Mouse (Mus musculus) kidney, postnatal 14 days (tissue): ENCODE measurements at regions not wholly inside any gene's neighbourhood (a gene's known extent, or its start where the extent isn't known, plus 50 kb on each side); places are given as distances from the start of the nearest gene placed in this dataset.
"Not testable (repeated sequence)": the region's sequence is repeated elsewhere in the genome, so short reads cannot be mapped to it uniquely, and the experiment has no call there.

Experiments used
- DNase-seq: peaks from one replicate; pipeline ENCODE4 v3.0.0; 2022; ENCODE audit warnings: mixed read lengths

DNA sequence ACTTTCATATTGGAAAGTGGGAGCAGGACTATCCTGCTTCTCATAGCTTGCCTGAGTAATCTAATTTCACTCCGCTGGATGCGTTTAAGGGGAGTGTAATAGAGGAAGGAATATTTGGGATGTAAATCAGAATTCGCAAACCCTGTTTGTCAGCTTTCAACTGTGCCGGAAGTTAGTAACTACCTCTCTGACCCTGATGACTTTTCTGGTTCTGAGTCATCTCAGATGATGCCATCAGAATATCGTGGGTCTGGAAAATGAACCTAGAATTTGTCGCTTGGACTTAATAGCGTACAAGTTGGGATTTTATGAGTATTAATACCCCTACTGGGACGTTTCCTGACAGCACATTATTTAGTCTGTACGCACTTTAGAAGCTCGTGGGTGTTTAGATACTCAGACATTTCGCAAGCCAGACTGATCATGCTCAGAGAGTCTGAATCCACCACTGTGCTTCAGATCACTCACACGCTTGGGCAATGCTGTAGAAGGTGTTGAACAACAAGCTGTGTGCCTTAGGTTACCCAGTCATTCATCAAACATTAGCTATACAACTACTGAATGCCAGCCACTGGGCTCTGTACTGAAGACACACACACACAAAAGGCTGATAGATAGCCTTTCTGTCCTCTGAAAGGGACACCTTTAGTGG is 131.1 kb downstream of the Phlda1 start:
- no peak for DNase-seq

DNA sequence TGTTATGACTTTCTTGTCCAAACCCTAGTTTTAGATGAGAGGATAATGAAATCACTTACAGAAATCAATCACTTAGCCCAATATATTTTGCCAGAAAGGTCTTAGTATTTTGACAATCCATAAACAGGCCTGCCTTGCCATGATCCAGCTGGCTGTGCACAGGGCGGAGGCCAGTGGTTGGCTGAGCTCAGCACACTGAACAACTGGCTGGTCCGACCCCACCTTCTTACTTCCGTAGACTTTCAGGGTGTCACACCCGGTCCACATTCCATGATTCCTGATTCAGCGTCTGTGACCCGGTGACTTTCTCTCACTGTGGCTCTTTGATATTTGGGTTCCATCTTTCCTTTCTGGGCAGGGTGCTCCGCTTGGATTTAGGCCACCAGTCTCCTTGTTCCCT is 133.8 kb downstream of the Phlda1 start:
- no peak for DNase-seq

DNA sequence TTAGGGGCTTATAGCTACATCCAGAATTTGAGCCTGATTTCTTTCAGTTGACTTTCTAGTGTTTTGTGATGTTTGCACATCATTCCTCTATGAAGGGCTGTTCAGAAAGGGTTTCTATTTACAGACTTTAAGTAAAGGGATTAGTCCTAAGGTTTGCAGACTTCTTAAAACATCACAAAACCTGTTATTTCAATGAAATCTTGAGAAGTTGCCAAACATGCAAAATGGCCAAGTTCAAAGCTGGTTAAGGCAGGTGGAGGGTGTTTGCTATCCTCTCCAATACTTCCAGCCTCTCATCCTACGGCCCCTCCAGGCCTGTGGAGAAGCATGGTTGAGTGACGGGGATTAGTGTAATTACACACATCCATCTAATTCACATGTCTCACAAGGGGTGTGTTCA is 136.6 kb downstream of the Phlda1 start:
- DNase-seq, result no peak

- not testable (repeated sequence) for DNase-seq
These were observed 147.7 kb downstream of the Phlda1 start for GRCm38 (mm10) chr10:111653773-111654172.

DNA sequence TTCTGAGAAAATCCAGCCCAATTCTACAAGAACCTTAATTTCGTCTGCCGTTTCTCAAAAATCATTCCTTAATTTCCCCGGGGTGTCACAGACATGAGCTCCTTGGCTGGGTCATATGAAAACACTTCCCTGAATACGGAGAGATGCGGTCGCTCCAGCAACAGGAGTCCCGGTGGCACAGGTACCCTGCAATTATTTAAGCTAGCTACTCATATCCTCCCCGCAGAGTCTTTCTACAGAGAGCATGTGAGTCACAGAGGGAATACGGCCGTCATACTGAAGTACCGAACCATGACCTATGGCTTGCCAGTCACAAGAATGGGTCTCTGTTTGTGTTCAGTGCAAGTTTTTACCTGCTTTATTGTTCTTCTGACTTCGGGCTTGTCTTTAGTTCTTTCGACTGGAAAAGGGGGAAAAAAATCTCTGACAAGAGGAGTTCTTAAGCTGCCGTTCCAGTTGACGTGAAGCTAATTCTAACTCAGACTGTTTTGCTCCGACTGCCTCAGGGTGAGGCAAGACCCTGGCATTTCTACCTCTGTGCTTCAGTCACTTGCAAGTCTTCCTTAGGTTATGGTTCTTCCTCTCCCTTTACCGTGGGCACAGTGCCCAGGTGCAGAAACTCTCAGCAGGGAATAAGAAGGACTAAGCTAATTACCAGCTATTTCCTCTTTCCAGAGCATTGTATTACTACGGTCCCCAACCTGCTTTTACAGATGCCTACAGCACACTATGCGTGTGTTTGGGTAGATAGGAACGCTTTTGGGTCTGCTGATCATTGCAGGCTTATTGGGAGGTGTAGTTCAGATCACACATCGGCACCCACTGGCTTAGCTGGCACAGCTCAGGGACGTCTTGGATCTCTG is 148.5 kb downstream of the Phlda1 start:
- no peak for DNase-seq

DNA sequence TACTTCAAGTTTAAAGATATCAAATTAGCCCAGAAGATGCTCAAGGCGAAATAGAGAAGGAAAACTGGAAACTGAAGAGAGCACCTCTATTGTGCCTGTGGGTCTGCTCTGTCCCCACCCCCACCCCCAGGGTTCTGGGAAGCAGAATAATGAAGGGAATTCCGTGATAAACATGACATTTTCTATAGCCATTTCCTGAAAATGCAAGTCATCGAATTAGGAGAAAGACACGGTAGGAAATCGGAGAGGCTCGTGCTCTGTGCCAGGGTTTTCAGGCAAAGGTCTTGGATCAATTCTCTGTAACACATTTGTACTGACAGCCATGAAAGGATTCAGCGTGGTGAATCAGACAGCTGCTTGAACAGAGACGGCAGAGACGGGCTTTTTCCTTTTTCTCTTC is 152.7 kb downstream of the Phlda1 start:
- no peak for DNase-seq

DNA sequence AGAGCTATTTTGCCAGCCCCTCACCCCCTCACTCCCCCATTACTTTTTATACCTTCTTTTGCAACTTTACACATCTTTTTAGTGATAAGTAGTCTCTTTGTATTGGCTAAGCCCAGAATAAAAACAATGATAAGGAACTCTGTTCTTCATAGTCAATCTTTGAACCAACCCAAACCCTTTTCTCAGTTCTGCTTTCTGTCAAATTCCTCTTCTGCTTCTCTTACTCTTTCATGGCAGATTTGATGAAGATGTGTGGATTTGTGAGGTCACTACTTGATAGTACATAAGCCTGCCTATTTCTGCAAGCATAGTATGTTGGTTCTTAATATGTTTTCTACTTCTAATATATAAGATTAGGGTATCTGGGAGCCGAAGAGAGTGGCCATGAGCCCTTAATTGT is 156.6 kb downstream of the Phlda1 start:
- no peak for DNase-seq

DNA sequence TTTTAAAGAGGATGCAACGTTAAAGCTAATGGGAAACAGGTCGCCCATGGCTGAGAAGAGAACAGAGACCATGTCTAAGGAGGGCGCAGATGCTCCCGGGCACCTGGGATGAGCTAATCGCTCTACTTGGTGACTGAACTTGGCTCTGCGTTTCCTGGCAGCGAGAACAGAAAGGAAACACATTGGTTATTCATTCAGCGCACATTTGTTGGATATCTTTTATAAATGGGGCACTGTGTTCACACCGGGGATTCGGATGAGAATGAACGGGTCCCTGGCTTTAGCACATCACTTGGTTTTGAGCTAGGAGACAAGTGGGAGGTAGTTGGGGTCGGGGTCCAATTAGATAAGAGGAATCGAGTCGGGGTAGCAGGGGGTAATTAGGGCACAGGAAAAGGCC is 159.7 kb downstream of the Phlda1 start:
- no peak for DNase-seq

DNA sequence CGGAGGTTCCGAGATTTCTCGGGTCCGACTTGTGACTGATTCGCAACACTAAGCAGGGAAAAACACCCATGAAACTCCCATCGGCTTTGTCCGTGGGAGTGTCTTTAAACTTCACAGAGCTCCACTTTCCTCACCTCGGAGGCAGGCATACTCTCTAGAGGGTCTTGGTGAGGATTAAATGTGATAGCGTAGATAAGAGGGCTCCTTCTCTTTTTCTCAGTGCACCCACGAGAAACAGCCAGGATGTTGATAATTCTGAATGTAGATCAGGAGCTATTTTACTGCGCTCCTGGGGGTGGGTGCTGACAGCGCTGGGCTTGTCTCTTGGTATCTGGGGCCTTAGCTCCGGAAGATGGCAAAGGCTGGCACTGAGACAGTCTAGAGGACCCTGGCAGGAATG is 160.9 kb downstream of the Phlda1 start:
- no peak for DNase-seq

DNA sequence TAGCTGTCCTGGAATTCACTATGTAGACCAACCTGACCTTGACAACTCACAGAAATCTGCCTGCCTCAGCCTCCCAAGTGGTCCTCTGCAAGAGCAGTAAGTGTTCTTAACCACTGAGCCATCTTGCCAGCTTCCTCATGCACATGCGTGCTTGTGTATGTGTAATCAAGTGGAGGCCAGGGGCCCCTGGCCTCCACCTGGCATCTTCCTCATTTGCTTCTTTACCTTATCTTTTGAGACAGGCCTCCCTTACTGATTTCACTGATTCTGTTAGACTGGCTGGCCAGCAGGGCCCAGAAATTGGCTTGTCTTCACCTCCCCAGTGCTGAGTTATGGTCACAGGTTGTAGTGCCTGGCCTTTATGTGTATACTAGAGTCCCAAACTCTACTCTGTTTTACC is 162.6 kb downstream of the Phlda1 start:
- DNase-seq, result no peak

DNA sequence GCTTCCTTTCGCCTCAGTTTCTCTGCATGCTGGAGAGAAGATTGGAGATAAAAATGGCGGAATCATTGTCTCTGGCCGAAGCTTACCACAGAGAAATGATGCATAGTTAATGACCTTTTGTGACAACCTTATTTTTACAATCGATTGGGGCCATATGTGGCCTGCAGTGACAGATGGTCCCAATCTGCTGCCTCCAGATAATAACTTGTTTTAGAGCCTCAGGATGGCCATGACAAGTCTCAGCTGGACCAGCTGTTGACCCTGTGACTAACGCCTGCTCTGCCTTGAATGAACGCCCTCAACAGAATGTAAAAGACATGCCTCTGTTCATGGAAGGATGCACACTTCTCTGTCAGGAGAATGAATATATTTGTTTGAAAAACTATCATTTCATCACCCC is 163.6 kb downstream of the Phlda1 start:
- DNase-seq, result peak; percentile 74

- DNase-seq, result no peak
These were observed 164.6 kb downstream of the Phlda1 start for GRCm38 (mm10) chr10:111670666-111671065.

DNA sequence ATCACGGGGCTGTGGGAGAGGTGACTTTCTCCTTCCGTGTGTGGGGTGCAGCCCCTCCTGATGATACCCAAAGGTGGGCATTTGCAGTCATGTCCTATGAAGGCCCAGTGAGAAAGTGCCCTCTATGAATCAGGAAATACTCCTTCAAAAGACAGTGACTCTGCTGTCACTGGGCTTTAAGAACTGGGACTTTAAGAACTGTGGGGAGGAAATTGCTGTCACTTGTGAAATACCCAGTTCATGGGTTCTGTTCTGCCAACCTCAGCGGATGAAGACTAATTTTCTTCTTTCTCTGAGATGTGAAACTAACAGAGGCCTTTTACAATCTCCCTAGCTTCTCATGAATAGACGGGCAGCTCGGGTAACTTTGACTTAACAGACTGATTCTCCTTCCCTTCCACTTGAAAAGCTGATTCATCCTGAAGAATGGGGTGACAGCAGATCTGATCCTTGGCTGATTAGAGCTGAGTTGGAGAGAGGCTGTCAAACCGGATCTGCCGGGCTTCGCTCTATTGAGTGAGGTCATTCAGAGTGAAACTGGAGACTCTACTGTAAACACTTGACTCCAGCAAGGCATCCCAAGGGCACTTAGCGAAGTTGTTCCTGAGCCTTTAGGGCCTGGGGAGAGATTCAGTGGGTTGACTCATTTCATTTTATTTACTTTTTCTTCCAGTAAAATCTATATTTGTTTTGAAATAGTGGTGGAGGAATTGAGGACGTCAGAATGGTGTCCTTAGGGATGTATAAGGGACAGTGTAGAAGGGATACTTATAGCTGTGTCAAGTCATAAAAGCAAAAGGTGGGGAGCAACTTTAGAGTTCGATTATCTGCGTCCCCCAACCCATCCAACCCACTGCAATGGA is 166.6 kb downstream of the Phlda1 start:
- peak; percentile 35 for DNase-seq

- DNase-seq, result no peak
These were observed 167.2 kb downstream of the Phlda1 start for GRCm38 (mm10) chr10:111673317-111673610.

DNA sequence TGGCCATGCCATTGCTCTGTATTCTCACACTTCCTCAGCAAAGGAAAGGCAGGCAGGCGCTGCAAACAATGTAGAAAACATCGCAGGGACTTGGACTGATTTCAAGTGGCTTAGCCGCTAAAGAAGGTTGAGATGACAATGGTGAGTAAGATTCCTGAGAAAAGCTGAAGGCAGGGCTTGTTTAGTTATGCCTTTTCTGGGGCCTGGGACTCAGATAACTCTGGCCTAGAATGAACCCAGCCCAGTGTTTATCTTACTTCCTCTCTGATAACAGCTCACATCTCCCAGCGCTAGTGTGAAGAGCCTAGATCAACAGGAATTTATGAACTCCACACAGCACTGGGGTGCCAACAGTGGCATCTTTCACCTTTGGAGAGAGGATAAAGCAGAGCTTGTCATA is 170.2 kb downstream of the Phlda1 start:
- DNase-seq, result no peak

- no peak for DNase-seq
These were observed 174.8 kb downstream of the Phlda1 start for GRCm38 (mm10) chr10:111680919-111681318.

DNA sequence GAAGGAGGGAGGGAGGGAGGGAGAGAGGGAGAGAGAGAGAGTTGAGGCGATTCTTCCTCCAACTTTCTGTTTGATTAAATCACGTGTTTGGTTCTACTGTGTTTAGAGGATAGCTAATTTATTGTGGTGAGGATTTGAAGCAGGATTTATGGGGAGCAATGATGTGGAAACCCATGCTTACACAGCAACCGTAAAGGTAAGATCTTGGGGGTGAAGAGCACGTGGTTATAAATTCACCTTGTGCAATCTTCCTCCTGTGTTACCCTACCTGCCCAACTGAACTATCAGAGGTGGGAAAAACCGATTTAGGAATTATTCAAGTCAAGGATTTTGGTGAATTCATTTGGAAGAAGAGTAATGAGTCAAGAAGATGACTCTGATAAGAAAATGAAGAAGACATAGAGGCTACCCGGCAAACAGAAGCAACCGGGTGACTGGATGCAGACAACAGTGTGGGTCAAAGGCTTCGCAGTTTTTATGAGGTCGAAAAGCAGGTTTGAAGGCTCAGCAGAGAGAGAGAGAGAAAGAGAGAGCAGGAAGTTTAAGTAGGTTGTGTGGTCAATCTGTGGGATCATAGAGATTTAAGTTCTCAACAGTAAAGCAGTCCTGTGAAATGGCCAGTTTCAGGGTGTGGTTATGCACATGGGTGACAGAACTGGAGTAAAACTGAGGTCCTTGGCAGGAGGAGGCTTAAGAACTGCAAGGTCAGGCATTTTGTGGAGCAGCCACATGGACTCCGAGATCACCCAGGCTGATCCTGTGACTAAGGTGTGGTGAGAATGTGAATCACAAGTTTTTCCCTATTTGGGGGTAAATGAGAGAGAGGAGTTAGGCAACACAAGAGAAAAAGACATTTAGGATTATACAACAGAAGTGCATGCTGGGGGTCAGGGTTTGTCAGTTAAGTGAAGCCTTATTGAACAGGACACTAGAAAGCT is 178.6 kb downstream of the Phlda1 start:
- no peak for DNase-seq

DNA sequence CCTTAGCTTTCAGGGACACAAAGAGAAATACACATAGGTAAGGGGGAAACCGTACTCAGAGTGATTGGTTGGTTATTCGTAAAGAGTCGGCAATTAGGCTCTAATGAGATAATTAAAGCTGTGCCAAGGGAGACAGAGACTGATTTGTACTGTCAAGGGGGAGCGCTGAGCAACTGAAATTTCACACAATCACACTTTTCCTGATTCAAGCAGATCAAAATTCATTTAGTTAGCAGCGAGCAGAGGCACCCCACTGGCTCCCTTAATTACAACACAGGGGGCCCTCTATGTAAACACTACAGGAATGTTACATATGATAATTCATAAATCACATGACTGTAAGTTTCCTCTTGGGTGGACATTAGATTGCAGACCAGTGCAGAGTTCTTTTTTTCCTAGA is 180.5 kb downstream of the Phlda1 start:
- no peak for DNase-seq

- peak; percentile 76 for DNase-seq
These were observed 183.5 kb downstream of the Phlda1 start for GRCm38 (mm10) chr10:111689587-111689986.

- DNase-seq, result no peak
These were observed 187.7 kb downstream of the Phlda1 start for GRCm38 (mm10) chr10:111693762-111694161.

DNA sequence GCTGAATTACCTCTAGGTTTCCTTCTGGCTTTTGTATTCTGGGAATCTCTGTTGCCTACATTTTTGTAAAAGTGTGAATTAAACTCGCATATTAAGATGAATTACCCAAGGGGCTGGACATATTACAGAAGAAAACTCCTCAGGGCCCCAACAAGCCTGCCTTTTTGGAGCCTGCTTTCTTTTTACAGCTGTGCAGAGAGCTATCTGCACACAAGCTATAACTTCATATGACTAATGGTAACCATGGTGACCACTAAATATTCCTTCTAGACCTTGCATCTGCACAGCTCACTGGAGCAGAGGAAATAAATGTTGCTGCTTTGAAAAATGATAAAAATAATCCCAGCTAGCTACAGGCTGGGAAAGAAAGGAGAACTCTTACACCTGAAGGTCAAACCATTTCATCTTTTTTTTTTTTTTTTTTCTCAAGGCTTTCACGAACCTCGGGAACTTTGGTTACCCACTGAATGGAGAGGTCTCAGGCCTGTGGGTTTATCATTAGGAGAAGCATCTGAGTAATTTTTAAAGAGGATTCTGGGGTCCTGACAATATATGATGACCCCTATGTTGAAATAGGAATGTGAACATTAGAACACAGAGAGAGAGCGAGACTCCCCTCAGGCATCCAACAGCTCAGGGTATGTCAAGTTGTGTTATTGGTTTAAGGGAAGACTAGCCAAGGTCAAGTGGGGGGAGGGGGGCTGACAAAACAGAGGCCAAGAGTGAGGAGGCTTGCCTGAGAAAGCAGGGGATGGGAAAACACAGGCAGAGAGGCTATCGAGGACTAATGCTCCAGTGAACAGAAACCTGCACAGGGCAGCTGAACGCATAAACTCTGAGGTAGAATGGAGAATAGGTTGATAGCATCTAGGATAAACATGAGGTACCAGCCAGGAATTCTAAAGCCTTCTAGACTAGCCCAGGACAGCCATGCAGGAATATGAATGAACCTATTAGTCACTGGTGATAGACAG is 188.4 kb downstream of the Phlda1 start:
- DNase-seq, result no peak
